Mouse (Mus musculus) liver, embryonic 12.5 days (tissue): ENCODE data around the gene 2810408A11Rik. TPM values are rescaled to one million over a fixed set of nuclear protein-coding genes. Genes with fewer than 3 reads are reported as not detected.
"Not testable (repeated sequence)": the region's sequence is repeated elsewhere in the genome, so short reads cannot be mapped to it uniquely, and the experiment has no call there.

Experiments used
- ATAC-seq: fragments of 200-750 bp; cut with Nextera tagmentation; 2 replicates; pipeline ENCODE4 v1.8.0; 2017; ENCODE audit warnings: moderate number of reproducible peaks, mild to moderate bottlenecking, moderate library complexity
- H3K27ac ChIP-seq: fragments of 300-500 bp; sonication (generic); 2 replicates; pipeline ENCODE4 v1.5.1; 2016; ENCODE audit warnings: mild to moderate bottlenecking
- H3K27me3 ChIP-seq: fragments of 300-500 bp; sonication (generic); replicated peaks from 2 replicates; pipeline ENCODE4 v1.6.1; 2016; ENCODE audit warnings: mild to moderate bottlenecking, moderate library complexity
- H3K36me3 ChIP-seq: fragments of 300-500 bp; sonication (generic); 2 replicates; pipeline ENCODE4 v1.6.1; 2016; ENCODE audit warnings: mild to moderate bottlenecking, moderate library complexity
- H3K4me1 ChIP-seq: fragments of 300-500 bp; sonication (generic); 2 replicates; pipeline ENCODE4 v1.6.1; 2016
- H3K4me2 ChIP-seq: fragments of 300-500 bp; sonication (generic); 2 replicates; pipeline ENCODE4 v1.6.1; 2016; ENCODE audit warnings: mild to moderate bottlenecking, moderate library complexity
- H3K4me3 ChIP-seq: fragments of 300-500 bp; sonication (generic); 2 replicates; pipeline ENCODE4 v1.5.1; 2016; ENCODE audit warnings: mild to moderate bottlenecking, moderate library complexity
- H3K9ac ChIP-seq: fragments of 300-500 bp; sonication (generic); 2 replicates; pipeline ENCODE4 v1.6.1; 2016; ENCODE audit warnings: mild to moderate bottlenecking, moderate library complexity
- H3K9me3 ChIP-seq: fragments of 300-500 bp; sonication (generic); replicated peaks from 2 replicates; pipeline ENCODE4 v1.6.1; 2016; ENCODE audit warnings: mild to moderate bottlenecking, moderate library complexity
- WGBS: fragments of 180-500 bp; shearing (Covaris S2); methylation state at CpG from one replicate; pipeline ENCODE4 v1.1.7; 2016; ENCODE audit not compliant: insufficient replicate concordance; 5-methylcytosine and 5-hydroxymethylcytosine counted together
- polyA plus RNA-seq: library from polyadenylated mRNA; unstranded; fragments of >200 nt; fragmentation: Nextera tagmentation; extraction: Ambion mirVana; gene quantifications from 2 replicates; pipeline ENCODE4 v1.2.1, GENCODE M21; 2016

The 2810408A11Rik gene
- polyA plus RNA-seq, 1 experiment from 2014 or later: 2.3 TPM

- no peak overlapping the region for H3K4me3 ChIP-seq
- H3K36me3 ChIP-seq: no peaks in the 10 kb centered on the region
- no peaks in the 10 kb centered on the region for H3K9me3 ChIP-seq
- H3K4me2 ChIP-seq: no peak overlapping the region
- no peak overlapping the region for H3K9ac ChIP-seq
- WGBS: 81% methylated on average over 4 of the region's 4 CpGs
- peaks cover 48% of the 10 kb centered on the region for H3K4me1 ChIP-seq
- ATAC-seq: no peak
- H3K27ac ChIP-seq: no peak overlapping the region
- H3K27me3 ChIP-seq: no peaks in the 10 kb centered on the region
Observed at GRCm38 (mm10) chr11:69872451-69872850, 28.3 kb downstream of the 2810408A11Rik start.

GRCm38 (mm10) chr11:69871822-69872221 is 29.0 kb downstream of the 2810408A11Rik start:
- Histone ChIP-seq H3K9ac (no peak overlapping the region), H3K36me3 (no peaks in the 10 kb centered on the region), H3K27ac (no peak overlapping the region), H3K4me1 (peaks cover 48% of the 10 kb centered on the region), H3K27me3 (no peaks in the 10 kb centered on the region), H3K4me2 (no peak overlapping the region), H3K9me3 (no peaks in the 10 kb centered on the region), H3K4me3 (no peak overlapping the region)
- no peak for ATAC-seq
- 79% methylated on average over 7 of the region's 7 CpGs for WGBS

GRCm38 (mm10) chr11:69870289-69871069 is 30.3 kb downstream of the 2810408A11Rik start:
- Histone ChIP-seq H3K27ac (no peak overlapping the region), H3K27me3 (no peaks in the 10 kb centered on the region), H3K36me3 (no peaks in the 10 kb centered on the region), H3K4me3 (no peak overlapping the region), H3K4me1 (peaks cover 40% of the 10 kb centered on the region), H3K4me2 (no peak overlapping the region), H3K9ac (no peak overlapping the region), H3K9me3 (no peaks in the 10 kb centered on the region)
- WGBS: 59% methylated on average over 2 of the region's 2 CpGs
- 0 out of 2 replicates have a peak, but pooled peaks have one; percentile 6 for ATAC-seq

- 34% methylated on average over 9 of the region's 9 CpGs for WGBS
- no peaks in the 10 kb centered on the region for H3K36me3 ChIP-seq
- H3K4me1 ChIP-seq: peaks cover 57% of the 10 kb centered on the region
- H3K4me3 ChIP-seq: no peak overlapping the region
- ATAC-seq: peak; percentile 50; the same call in 1 of the 2 replicates
- H3K27me3 ChIP-seq: no peaks in the 10 kb centered on the region
- H3K9ac ChIP-seq: no peak overlapping the region; the same call in 1 of the 2 replicates
- no peaks in the 10 kb centered on the region for H3K9me3 ChIP-seq
- no peak overlapping the region for H3K27ac ChIP-seq
- peak overlapping the region; percentile 19 for H3K4me2 ChIP-seq
Observed at GRCm38 (mm10) chr11:69867335-69867734, 33.5 kb downstream of the 2810408A11Rik start.

GRCm38 (mm10) chr11:69865561-69865960 is 35.2 kb downstream of the 2810408A11Rik start:
- Histone ChIP-seq H3K9ac (no peak overlapping the region), H3K27ac (peak overlapping the region; percentile 84; the same call in 1 of the 2 replicates), H3K27me3 (no peaks in the 10 kb centered on the region), H3K4me2 (no peak overlapping the region), H3K4me1 (peaks cover 52% of the 10 kb centered on the region), H3K36me3 (no peaks in the 10 kb centered on the region), H3K9me3 (no peaks in the 10 kb centered on the region), H3K4me3 (no peak overlapping the region)
- WGBS: 81% methylated on average over 9 of the region's 9 CpGs
- no peak for ATAC-seq

GRCm38 (mm10) chr11:69864138-69864860 is 36.5 kb downstream of the 2810408A11Rik start:
- peaks cover 8% of the 10 kb centered on the region for H3K27me3 ChIP-seq
- peak overlapping the region; percentile 2; the same call in 1 of the 2 replicates for H3K4me3 ChIP-seq
- no peaks in the 10 kb centered on the region for H3K9me3 ChIP-seq
- H3K4me2 ChIP-seq: peak overlapping the region; percentile 61
- peaks cover 45% of the 10 kb centered on the region for H3K4me1 ChIP-seq
- H3K27ac ChIP-seq: peak overlapping the region; percentile 84
- peak overlapping the region; percentile 61 for H3K9ac ChIP-seq
- peak; percentile 64 for ATAC-seq
- H3K36me3 ChIP-seq: no peaks in the 10 kb centered on the region
- 23% methylated on average over 8 of the region's 8 CpGs for WGBS

GRCm38 (mm10) chr11:69863729-69864128 is 37.1 kb downstream of the 2810408A11Rik start:
- peak; percentile 61 for ATAC-seq
- H3K9ac ChIP-seq: peak overlapping the region; percentile 61
- H3K4me1 ChIP-seq: peaks cover 45% of the 10 kb centered on the region
- not testable (repeated sequence) for H3K9me3 ChIP-seq, H3K36me3 ChIP-seq
- peak overlapping the region; percentile 84 for H3K27ac ChIP-seq
- 74% methylated on average over 3 of the region's 3 CpGs for WGBS
- peak overlapping the region; percentile 2; the same call in 1 of the 2 replicates for H3K4me3 ChIP-seq
- H3K27me3 ChIP-seq: peaks cover 14% of the 10 kb centered on the region
- peak overlapping the region; percentile 61 for H3K4me2 ChIP-seq

GRCm38 (mm10) chr11:69858113-69858998 is 42.4 kb downstream of the 2810408A11Rik start, which contains the start of gene Tnk1:
TSS of gene Tnk1 (minus strand) at chr11:69858730.
- Histone ChIP-seq H3K4me1 (peaks cover 34% of the 10 kb centered on the region), H3K4me3 (no peak within 1 kb of the TSS), H3K27ac (no peak within 1 kb of the TSS), H3K9me3 (no peaks in the 10 kb centered on the region), H3K27me3 (peaks cover 36% of the 10 kb centered on the region), H3K4me2 (peak within 1 kb of the TSS; percentile 21; the same call in 1 of the 2 replicates), H3K9ac (no peak within 1 kb of the TSS), H3K36me3 (no peaks in the 10 kb centered on the region)
- 35% methylated on average over 30 of the region's 30 CpGs for WGBS
- no peak for ATAC-seq

GRCm38 (mm10) chr11:69855347-69855746 is 45.4 kb downstream of the 2810408A11Rik start:
- H3K4me2 ChIP-seq: peak overlapping the region; percentile 72
- H3K36me3 ChIP-seq: peaks cover 29% of the 10 kb centered on the region
- peak; percentile 38 for ATAC-seq
- H3K9ac ChIP-seq: peak overlapping the region; percentile 66
- peak overlapping the region; percentile 16; the same call in 1 of the 2 replicates for H3K4me3 ChIP-seq
- H3K4me1 ChIP-seq: peaks cover 59% of the 10 kb centered on the region
- peak overlapping the region; percentile 99 for H3K27ac ChIP-seq
- H3K9me3 ChIP-seq: no peaks in the 10 kb centered on the region
- 23% methylated on average over 16 of the region's 16 CpGs for WGBS
- peaks cover 36% of the 10 kb centered on the region for H3K27me3 ChIP-seq

- 58% methylated on average over 10 of the region's 10 CpGs for WGBS
- no peak for ATAC-seq
- peak overlapping the region; percentile 99 for H3K27ac ChIP-seq
- peak overlapping the region; percentile 16; the same call in 1 of the 2 replicates for H3K4me3 ChIP-seq
- no peaks in the 10 kb centered on the region for H3K9me3 ChIP-seq
- H3K4me1 ChIP-seq: peaks cover 65% of the 10 kb centered on the region
- H3K9ac ChIP-seq: peak overlapping the region; percentile 66
- H3K27me3 ChIP-seq: peaks cover 32% of the 10 kb centered on the region
- peaks cover 35% of the 10 kb centered on the region for H3K36me3 ChIP-seq
- peak overlapping the region; percentile 72 for H3K4me2 ChIP-seq
Observed at GRCm38 (mm10) chr11:69854680-69855079, 46.1 kb downstream of the 2810408A11Rik start.

GRCm38 (mm10) chr11:69853994-69854393 is 46.8 kb downstream of the 2810408A11Rik start:
- Histone ChIP-seq H3K4me2 (peak overlapping the region; percentile 72), H3K27me3 (peaks cover 25% of the 10 kb centered on the region), H3K9me3 (no peaks in the 10 kb centered on the region), H3K4me1 (peaks cover 72% of the 10 kb centered on the region), H3K4me3 (peak overlapping the region; percentile 42), H3K9ac (peak overlapping the region; percentile 73), H3K36me3 (peaks cover 42% of the 10 kb centered on the region), H3K27ac (peak overlapping the region; percentile 99)
- ATAC-seq: peak; percentile 93
- WGBS: 10% methylated on average over 7 of the region's 7 CpGs
